Mouse (Mus musculus) T-helper 2 cell (primary cell): ENCODE measurements around the gene Selenow.
"Not testable (repeated sequence)": the region's sequence is repeated elsewhere in the genome, so short reads cannot be mapped to it uniquely, and the experiment has no call there.

ENCODE experiments used
- in situ Hi-C: fragments of 300-600 bp; cut with MboI, MseI; formaldehyde crosslinking; loops from one replicate; pipeline ENCODE4 v1.15.1; 2025; ENCODE audit warnings: high pct_unique_total_duplicates

Selenow gene

DNA sequence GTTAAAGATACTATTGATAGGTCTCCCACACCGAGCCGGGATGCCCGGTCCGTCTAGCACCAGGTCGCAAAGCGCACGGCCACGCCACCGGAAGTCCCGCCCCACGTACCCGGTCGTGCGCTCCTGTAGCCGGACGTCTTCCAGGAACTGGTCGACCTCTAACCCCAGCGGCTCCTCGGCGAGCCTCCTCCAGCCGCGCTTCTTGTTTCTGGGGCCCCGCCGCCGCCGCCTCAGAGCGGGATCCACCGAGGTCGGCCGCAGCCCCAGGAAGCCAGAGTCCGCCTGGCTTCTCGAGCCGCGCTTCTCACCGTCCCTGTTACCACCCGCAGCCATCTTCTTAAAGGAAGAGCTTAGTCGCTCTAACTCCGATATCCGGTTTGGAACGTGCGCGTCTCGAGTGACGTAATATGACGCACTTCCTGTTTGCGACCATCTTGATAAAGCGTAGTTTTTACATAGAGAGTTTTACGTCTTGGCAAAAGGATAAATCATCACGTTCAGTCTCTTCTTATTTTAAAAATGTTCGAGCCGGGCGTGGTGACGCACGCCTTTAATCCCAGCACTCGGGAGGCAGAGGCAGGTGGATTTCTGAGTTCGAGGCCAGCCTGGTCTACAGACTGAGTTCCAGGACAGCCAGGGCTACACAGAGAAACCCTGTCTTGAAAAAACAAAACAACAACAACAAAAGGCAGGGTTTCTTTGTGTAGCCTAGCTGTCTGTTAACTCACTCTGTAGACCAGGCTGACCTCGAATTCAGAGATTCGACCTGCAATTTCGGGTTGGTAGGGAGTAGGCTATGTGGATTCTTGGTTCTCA, 23.7 kb upstream of the Selenow start, which contains the start of gene Nop53:
Gene Nop53 (minus strand): TSS at position 354 of the 816 bp plus-strand sequence.
- in situ Hi-C loops, result loop anchor here (25.0 kb wide), 1 partner anchor 941 kb away; the partner anchor contains the start of genes Dact3 and Gng8

DNA sequence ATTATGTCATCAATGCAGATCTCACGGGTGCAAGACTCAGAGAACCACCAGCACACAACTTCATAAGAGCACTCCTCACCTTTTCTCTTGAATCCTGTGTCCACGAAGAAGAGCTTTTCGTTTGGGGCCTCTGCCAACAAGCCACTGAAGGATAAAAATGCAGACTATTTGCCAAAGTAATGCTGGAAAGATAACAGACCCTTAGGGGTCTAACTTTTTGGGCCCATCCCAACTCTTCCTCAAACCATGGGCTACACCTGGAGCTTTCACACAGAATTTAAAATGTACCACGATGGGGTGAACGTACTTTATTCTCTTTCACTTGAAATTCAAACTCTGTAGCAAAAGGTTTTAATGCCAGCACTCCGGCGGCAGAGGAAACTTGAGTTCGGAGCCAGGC, 23.0 kb upstream of the Selenow start:
- in situ Hi-C loops, result loop anchor here (25.0 kb wide), 1 partner anchor 942 kb away; the partner anchor contains the start of genes Dact3 and Gng8

DNA sequence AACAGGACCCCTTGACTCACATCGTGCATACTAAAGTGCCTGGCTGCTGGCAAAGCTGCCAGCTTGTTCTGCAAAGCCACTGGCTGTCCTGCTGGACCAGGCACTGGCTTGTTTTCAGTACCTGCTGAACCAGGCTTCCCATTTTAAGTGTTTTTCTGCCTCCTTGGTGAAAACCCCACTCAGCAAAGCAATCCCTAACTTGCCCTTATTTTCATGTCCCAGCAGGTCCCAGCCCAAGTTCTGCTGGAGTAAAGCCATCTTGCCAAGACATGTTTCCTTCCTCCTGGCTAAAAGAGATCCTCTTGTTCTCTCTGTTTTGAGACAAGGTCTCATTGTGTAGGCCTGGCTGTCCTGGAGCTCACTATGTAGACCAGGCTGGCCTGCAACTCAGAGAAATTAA, 22.1 kb upstream of the Selenow start:
- in situ Hi-C loops, result loop anchor here (25.0 kb wide), 1 partner anchor 943 kb away; the partner anchor contains the start of genes Dact3 and Gng8

DNA sequence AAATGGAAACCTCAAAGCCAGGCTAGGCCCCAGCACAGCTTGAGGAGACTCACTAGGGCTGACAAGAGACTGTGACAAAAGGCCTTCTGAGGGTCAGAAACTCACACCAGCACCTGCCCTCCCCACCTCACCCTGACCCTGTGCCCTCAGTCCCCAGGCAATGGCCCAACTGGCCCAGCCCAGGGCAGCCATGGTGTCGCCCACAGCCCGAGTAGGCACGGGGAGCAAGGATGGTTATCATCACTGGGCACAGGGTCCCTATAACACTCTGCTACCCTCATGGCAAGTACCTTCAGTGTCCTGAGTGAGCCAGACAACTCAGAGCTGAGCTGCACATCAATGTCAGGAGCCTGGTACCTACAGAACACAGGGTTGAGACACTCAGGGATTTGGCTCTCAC, 16.4 kb upstream of the Selenow start:
- in situ Hi-C loops, result loop anchor here (10.0 to 25.0 kb wide), 2 partner anchors 949 to 1116 kb away; partner anchors contain the start of genes Dact3 and Gng8

DNA sequence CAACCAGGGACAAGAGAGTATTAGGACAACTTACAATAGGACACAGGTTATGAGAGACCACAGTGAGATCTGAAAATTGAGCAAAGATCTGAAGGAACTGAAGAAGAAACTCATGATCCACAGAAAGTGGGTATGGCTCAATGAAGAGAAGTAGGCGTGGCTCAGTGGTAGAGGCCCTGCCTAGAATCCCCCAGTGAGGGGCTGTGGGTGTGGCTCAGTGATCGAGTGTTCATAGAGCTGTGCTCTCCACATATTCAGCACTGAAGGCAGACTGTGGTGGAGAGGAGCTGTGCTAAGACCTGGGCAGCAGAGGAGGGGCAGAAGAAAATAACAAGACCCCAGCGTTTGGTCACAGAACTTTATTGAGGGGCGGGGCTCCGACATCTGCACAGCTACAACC, 15.3 kb upstream of the Selenow start:
- in situ Hi-C loops, result loop anchor here (10.0 to 25.0 kb wide), 2 partner anchors 950 to 1117 kb away; partner anchors contain the start of genes Dact3 and Gng8

DNA sequence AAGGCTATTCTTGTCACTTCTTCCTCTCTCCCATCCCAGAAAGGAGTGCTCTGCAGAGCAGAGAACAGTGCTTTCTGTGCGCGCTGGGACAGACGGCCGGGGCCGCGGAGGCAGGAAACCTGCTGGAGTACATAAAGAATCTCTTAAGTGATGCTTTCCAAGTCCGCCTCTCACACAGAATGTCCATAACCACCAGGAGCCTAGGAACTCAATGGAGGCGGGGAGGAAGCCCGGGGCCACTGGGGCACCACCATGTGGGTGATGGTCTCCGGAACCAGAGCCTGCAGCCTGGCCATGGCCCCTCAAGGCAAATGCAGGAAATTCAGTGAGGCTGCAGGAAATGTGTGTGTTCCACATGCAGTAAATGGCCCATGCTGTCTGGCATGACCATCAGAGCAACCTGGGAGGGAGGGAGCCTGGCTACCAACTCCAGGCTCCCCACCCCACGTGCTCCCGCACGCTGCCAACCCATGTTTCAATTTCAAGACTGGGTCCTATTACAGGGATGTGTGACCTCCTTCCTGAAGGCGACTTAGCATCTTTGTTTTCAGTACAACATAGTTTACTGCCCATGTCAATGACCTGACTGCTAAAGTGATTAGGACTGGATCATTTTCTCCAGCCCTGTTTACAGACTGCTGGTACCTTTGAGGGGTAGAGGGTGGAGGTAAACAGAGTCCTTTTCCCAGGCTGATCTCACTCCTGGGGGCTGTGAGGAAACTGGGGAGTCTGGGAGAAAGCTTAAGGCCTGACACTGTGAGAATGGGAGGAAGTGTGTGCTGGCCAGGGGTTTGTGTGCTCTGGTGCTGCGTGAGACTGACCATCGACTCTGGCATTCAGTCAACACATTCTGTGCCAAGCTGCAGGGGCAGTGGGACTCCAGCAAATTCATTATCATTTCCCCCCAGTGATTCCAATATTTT, 11.5 kb upstream of the Selenow start:
- in situ Hi-C loops, result loop anchor here (5.0 to 25.0 kb wide), 3 partner anchors 39 to 1121 kb away; partner anchors contain the start of genes Dact3 and Gng8

DNA sequence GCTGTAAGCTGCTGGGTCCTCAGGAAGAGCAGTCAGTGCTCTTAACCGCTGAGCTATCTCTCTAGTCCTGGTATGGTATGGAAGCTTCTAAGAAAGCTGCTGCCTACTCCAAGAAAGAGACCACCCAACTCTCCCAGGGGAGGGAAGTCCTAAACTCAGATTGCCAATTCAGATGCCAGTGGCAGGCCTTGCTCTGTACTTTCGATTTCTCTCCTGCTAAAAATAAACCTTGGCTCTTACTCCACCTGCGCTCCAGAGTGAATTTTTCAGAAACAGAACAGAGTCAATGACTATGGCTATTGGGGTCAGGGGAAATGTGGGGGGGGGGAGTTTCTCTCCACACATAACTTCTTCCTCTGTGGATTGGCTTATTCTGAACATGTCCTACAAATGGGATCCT, 9.4 kb upstream of the Selenow start:
- in situ Hi-C loops, result loop anchor here (5.0 to 25.0 kb wide), 3 partner anchors 41 to 1123 kb away; partner anchors contain the start of genes Dact3 and Gng8

DNA sequence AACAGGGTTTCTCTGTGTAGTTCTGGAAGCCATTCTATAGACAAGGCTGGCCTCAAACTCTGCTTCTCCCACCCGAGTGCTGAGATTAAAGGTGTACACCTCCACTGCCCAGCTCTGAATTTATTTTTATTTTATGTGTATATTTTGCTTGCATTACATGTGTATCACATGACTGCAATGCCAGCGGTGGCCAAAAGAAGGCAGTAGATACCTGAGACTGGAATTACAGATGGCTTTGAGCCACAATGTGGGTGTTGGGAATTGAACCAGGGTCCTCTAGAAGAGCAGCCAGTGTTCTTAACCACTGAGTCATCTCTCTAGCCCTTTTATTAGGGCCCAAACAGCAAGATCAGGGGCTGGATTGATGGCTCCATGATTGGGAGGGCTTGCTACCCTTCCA, 8.3 kb upstream of the Selenow start:
- in situ Hi-C loops, result loop anchor here (5.0 to 25.0 kb wide), 3 partner anchors 42 to 1124 kb away; partner anchors contain the start of genes Dact3 and Gng8

DNA sequence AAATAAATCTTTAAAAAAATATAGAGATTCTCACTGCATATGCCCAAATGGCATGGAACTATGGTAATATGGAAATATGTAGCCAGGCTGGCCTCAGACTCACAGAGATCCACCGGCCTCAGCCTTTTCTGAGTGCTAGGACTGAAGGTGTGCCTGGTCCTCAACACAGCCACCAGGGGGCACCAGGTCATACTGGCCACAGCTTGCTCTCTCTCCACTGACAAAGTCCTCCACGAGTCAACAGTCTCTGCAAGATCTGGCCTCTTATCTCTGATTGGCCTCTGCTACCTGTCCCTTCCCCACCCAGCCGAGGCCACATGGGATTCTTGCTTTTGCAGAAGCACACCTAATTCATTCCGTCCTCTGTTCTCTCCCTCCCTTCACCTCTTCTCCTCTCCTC, 7.7 kb upstream of the Selenow start:
- in situ Hi-C loops, result loop anchor here (5.0 to 25.0 kb wide), 3 partner anchors 42 to 1125 kb away; partner anchors contain the start of genes Dact3 and Gng8

DNA sequence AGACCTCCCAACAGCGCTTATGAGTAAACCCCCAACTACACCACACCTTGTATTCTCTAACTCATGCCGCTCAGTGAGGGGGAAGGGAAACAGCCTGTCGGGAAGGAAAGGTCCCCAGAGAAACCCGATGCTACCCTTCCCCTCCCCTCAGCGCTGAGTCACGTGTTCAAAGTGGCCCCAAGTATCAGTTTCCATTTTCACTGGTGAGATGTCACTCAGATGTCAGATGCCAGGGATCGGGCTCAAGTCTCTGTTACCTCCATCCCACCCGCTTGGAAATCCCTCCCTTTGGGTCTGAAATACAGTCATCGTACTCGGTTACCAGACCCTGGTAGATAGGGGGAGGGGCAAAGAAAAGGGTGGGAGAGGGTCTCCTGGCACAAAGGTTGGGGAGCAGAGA, 406 bp downstream of the Selenow start:
- in situ Hi-C loops, result no loop called here

DNA sequence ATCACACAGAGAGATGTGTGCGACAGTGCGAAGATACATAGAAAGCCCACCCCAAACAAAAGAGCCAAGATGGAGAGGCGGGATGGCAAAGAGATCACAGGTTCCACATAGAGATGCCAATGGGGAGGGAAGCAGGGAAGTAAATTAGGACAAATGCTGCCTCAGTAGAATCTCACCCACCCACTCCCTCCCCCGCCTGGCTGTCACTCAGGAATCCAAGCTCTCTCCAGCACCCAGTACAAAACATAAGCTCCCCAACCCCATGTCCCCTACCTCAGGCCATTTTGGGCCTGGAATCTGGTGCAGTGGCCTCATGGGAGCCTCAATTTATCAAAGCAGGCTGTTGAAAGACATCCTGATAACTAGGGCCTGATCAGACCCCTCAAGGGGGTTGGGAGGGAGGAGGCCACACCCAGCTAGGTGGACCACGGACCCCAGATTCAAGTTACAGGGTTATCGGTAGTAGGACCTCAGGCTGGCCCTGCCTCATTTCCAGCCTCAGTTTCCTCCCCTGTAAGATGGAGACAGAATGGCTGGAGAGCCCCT, 1.5 kb downstream of the Selenow start:
- in situ Hi-C loops, result no loop called here

DNA sequence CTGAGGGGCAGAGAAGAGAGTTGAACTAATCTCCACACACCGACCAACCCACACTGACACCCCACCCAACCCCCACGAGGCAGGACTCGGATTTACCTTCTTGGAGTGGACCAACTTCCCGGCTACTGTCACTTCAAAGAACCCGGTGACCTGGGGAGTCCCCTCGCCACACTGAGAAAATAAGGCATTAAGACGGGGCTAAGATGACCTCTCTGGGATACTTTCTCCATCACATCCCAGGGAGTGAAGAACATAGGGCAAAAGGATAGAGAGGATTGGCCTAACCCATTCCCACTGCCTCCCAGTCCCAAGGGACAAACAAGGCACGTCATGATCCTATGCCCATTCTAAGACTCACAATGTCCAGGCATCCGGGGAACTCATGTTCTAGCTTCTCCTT, 2.3 kb downstream of the Selenow start:
- in situ Hi-C loops, result no loop called here

DNA sequence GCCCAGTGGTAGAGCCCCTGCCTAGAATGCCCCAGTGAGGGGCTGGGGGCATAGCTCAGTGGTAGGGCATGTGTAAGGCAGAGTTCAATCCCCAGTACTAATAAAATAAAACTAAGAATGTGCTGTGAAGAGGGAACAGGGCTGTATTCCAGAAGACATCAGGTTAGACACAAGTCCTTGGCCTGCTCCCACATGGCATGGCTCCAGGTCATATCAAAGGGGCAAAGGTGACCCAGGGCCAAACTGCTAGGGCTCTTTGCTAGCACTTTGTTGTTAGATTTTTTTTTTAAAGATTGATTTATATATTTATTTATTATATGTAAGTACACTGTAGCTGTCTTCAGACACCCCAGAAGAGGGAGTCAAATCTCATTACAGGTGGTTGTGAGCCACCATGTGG, 3.8 kb downstream of the Selenow start:
- in situ Hi-C loops, result no loop called here

DNA sequence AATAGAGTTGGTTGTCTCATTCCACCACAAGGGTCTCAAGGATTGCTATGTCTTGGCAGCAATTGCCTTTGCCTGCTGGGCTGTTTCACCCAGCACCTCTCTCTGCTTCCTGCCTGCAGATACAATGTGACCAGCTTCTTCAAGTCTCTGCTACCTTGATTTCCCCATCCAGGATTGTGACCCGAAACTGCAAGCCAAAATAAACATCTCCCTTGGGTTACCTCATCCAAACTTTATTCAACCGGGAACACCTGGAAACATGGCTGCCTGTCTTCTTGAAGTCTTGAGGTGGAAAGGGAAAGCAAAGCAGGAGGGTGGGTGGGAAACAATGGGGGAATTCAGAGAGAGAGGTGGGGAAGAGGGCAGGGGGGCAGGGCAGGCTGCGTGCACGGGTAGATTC, 5.2 kb downstream of the Selenow start:
- in situ Hi-C loops, result no loop called here

DNA sequence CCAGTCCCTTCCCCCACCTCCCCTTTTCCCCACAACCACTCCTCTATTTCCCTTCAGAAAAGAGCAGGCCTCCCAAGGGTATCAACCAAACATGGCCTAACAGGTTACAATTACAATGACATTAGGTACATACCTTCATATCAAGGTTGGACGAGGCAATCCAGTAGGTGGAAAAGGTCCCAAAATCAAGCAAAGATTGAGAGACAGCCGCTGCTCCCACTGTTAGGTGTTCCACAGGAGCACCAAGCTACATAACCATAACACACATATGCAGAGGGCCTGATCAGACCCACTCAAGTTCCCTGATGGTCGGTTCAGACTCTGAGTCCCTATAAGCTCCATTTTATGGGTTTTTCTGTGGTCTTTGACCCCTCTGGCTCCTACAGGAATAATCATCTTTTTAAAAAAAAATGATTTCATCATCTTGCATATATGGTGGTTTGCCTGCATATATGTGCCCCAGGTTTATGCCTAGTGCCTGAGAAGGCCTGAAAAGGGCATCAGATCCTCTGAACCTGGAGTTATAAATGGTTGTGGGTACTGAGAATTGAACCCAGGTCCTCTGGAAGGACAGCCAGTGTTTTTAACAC, 6.0 kb downstream of the Selenow start:
- in situ Hi-C loops, result no loop called here

DNA sequence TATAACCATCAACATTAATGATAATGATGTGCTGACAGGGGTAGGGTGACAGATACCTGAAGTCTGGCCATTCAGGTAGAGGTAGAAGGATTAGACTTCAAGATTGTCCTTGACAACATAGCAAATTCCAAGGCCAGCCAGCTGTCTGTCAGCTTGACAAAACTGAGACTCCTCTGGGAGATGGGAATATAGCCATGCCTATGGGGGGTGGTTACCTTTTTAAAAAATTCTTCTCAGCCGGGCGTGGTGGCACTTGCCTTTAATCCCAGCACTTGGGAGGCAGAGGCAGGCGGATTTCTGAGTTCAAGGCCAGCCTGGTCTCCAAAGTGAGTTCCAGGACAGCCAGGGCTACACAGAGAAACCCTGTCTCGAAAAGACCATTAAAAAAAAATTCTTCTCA, 6.5 kb downstream of the Selenow start:
- in situ Hi-C loops, result not testable (repeated sequence)

DNA sequence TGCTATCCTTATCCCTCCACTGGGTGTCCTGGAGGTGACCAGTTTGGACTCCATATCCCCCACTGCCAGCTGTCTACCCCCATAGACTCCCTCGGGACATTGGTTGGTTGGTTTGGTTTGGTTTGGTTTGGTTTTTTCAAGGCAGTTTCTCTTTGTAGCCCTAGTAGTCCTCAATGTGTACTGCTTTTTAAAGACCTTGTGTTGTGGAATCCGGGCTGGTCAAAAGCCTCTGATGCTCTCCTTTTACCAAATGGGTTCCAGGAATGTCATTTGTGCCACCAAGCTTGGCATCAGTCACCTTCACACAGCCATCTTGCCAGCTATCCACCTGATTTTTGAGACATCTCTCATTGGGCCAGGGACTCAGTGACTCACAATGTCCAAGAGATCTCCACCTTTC, 7.5 kb downstream of the Selenow start:
- in situ Hi-C loops, result no loop called here

DNA sequence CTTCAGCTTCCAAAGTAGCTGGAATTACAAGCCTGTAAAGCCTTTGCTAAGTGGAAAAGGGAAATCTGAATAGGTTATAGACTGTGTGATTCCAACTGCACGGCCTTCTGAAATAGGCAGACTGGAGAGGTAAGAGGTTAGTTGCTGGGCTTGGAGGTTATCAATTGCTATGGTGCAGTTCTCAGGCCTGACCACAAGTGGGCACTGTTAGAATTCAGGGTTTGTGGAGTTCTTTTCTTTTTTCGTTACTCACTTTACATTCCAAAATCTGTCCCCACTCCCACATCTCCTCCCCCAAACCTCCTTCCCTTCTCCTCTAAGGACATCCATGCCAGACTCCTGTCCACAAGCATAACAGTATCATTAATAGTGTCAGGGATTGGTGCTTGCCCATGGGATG, 8.0 kb downstream of the Selenow start:
- in situ Hi-C loops, result no loop called here

DNA sequence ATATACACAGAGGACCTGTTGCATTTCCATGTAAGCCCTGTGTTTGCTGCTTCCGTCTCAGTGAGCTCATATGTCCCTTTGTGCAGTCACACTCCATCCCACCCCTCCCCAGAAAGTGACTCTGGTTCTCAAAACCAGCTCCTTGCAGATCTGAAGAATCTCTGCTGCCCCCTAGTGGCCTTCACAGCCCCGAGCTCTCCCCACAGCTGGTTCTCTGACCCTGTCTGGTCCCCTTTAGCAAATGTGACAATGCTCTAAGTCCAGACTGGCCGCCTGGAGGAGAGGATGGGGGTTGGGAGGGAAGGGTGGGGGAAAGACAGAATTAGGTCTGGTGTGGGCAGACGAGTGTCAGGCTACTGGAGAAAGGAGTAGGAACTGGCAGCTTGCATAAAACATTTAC, 10.0 kb downstream of the Selenow start:
- in situ Hi-C loops, result no loop called here

DNA sequence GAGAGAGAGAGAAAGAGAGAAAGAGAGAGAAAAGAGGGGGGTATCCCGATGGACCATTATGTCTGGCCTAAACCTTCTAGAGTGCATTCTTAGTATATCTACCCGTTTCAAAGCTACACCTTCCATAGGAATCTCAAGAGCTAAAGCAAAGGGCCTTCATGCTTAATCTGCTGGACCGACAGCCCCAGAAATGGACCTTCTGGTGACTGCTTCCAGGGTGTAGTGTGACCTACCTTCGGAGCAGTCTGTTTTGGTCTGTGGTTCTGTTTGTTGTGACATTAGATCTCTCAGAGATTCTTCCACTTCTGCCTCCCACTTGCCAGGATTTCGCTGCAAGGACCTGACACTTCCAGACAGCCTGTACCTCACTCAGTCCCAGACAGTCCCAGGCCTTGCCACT, 11.7 kb downstream of the Selenow start:
- in situ Hi-C loops, result no loop called here

DNA sequence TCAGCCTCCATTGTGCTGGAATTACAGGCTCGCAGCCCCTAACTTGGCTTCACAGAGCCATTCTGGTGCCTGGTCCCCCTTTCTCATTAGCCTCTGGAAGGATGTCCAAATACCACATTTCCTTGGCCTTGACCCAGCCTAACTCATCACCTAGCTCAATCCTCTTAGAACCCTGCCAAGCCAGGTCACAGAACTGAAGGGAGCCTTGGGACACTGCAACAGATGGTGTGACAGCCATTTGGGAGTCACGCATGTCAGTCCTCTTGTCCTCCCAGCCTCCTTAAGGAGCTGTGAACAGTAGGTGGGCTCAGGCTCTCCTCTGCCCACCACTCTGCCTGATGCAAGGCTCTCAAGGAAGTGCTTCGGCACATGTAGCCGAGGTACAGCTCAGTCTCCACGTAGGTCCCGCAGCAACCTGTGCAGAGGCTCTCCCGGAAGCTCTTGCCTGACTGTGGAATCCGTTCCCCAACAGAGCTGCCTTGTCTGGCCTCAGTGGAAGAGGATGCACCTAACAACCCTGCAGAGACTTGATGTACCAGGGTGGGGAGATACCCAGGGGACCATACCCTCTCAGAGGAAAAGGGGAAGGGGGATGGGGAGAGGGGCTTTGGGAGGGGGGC, 14.1 kb downstream of the Selenow start:
- in situ Hi-C loops, result no loop called here
